In genomic region chr1:138516946-138517345, GRCm38 (mm10) we compare ENCODE assay signal across 10 mouse cellular contexts.
DNase-seq lines count a peak whose midpoint lies in the region; ATAC-seq and TF ChIP-seq lines count a peak whose summit lies in the region.
"Had no signal": no experiment of that assay in that cellular context is flagged by ENCODE, and none has a peak within 500 bp of the region (broad histone marks: within the 10 kb centered on the region; RNA-seq: fewer than 3 reads in every experiment).

No protein-coding gene starts in this region.

- H3K4me1 ChIP-seq in spleen, adult 2 months (ENCODE audit: control insufficient read depth, insufficient read depth, insufficient read length): peaks cover 4% of the 10 kb centered on the region; the same call in 1 of the 2 replicates

- TF ChIP-seq POLR2A in spleen, adult 2 months (IDR thresholded peaks at IDR 0.05; ENCODE audit: low read depth, low read length): no peak

- no peak overlapping the region for H3K4me3 ChIP-seq in spleen, adult 2 months (ENCODE audit: extremely low read depth, insufficient read depth, insufficient read length)
- H3K4me3 ChIP-seq: forebrain, embryonic 10.5 days; left cerebral cortex, adult 2 months had no signal

- 32% methylated on average over 2 of the region's 2 CpGs for WGBS in spleen, adult 2 months

- peak; percentile 7 to 9 for DNase-seq in spleen, adult 2 months (ENCODE audit: low read depth in 1 of 2, low spot score in 2 of 2)
- no peak for DNase-seq in spleen, postnatal 10 days (ENCODE audit: low spot score in 2 of 2)
- peak; percentile 76 for DNase-seq in induced T-regulatory cell, adult 2 months (ENCODE audit: low read depth)
- no peak for DNase-seq in left cerebral cortex, postnatal 10 days (ENCODE audit: extremely low spot score in 1 of 2, low spot score in 2 of 2)
- DNase-seq in c-Kit-positive CD71-positive TER-119-positive erythroid progenitor cells, embryonic 14.5 days (ENCODE audit: low spot score): no peak
- DNase-seq: kidney, adult 8-10 months had no signal

- peaks cover 8% of the 10 kb centered on the region; the same call in 1 of the 2 replicates for H3K36me3 ChIP-seq in spleen, adult 2 months (ENCODE audit: control insufficient read depth, insufficient read depth, low read length)
- H3K36me3 ChIP-seq: forebrain, embryonic 10.5 days had no signal

- no peak overlapping the region for H3K27ac ChIP-seq in spleen, adult 2 months (ENCODE audit: insufficient read depth, low read length)
- H3K27ac ChIP-seq: forebrain, embryonic 10.5 days; left cerebral cortex, adult 2 months had no signal

- no peak for TF ChIP-seq CTCF in spleen, adult 2 months (IDR thresholded peaks at IDR 0.05; ENCODE audit: extremely low read depth, insufficient read depth, insufficient read length, insufficient replicate concordance)

- intact Hi-C loops in left cerebral cortex, postnatal 10 days (cut with DNase I): no loop called here

- ATAC-seq in monocyte, adult 5-6 weeks (replicated peaks; ENCODE audit: insufficient number of reproducible peaks, low FRiP score, low TSS enrichment, poor library complexity, severe bottlenecking): peak; percentile 66; the same call in 1 of the 2 replicates
- ATAC-seq in frontal cortex, adult (ENCODE audit: low TSS enrichment): no peak

- no peaks in the 10 kb centered on the region for H3K27me3 ChIP-seq in spleen, adult 2 months (ENCODE audit: control insufficient read depth, insufficient read depth, low read length)

Comparison
In these comparisons a context has a peak if more than half of its experiments do, and no peak if none do; other contexts are left out.
1. DNase-seq: peak in spleen, adult 2 months (2 of 2) and induced T-regulatory cell, adult 2 months (single experiment); none in spleen, postnatal 10 days (0 of 2), left cerebral cortex, postnatal 10 days (0 of 2) and c-Kit-positive CD71-positive TER-119-positive erythroid progenitor cells, embryonic 14.5 days (single experiment).